Mouse (Mus musculus): ENCODE measurements around the gene Lexm.
A peak's percentile ranks its signal among the peaks of the same experiment; 100 is the strongest.

Lexm gene

DNA sequence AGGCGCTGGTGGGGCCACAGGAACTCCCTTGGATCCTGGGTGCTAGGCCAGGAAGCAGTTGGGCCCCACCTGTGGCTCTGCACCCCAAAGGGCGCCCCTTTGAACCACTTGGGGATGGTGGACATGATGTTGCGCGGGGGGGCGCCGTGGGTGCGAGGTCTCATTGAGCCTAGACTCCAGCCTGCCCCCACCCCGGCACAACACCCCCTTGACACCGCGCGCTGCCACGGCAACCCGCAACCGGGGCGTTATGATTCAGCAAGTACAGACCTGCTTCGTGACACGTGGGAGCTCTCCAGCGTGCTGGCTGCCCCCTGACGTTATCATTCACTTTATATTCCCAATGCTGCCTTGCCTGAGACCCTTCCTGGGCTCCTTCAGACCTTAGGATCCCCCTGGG, at the start of gene Lexm:
Lexm (minus strand) TSS at position 186 of the 400 bp plus-strand sequence.
- DNase-seq (ENCODE audit: low spot score in 2 of 2), result no peak

DNA sequence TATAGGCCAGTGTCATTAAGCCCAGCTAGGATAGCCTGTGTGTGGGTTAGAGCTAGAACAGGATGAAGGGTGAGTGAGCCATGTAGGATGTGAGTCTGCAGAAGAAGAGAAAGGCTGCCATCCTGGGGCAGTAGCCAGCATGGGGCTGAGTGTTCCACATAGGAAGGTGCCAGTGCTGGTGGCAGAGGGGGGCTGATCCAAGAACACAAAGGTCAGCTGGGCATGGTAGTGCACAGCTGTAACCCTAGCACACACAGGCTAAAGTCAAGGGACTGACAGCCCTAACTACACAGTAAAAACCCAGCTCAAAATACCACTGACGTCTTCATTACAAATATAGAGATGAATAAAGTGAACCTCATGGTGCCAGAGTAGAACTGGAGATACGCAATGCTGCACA, 49.5 kb upstream of the Lexm start:
- no peak for DNase-seq (ENCODE audit: low spot score in 2 of 2)

DNA sequence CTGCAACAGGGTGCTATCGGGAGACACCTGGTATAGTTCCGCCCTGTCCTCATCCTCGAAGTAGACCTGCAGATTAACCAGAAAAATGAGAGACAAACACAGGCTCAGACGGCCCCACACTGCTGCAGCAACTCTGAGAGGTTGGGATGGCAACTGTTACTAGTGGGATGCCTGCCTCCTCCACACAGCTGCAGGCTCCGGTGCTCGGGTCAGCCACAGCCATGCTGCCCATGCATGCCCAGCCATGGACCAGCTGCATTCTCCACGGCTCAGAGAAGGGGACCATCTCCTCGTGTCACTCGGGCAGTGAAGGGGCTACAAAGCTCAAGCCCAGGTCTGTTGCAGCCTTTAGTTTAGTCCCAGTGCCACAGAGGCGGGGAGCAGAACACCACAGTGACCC, 48.6 kb upstream of the Lexm start:
- no peak for DNase-seq (ENCODE audit: low spot score in 2 of 2)

- DNase-seq (ENCODE audit: low spot score in 2 of 2), result no peak
Observed at GRCm38 (mm10) chr4:106665269-106665668, 48.2 kb upstream of the Lexm start.

DNA sequence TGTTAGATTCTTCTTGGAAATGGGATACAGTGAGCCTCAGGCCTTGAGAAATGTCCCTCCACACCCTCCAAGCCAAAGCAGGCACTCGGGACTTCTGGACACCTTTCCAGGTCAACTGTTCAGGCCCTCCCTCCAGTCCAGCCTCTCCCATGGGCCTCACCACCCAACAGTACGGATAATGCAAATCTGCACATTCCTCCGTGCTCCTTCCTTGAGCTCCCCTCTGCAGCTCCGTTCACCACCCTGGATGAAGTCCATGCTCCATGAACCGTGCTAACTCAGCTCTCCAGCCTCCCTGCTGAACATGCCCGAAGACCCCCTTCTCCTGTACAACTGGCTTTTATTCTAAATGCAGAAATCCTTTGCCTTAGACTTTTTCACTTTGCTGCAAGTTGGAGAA, 47.7 kb upstream of the Lexm start:
- no peak for DNase-seq (ENCODE audit: low spot score in 2 of 2)

- DNase-seq (ENCODE audit: low spot score in 2 of 2), result no peak
Observed at GRCm38 (mm10) chr4:106663956-106664470, 47.0 kb upstream of the Lexm start.

DNA sequence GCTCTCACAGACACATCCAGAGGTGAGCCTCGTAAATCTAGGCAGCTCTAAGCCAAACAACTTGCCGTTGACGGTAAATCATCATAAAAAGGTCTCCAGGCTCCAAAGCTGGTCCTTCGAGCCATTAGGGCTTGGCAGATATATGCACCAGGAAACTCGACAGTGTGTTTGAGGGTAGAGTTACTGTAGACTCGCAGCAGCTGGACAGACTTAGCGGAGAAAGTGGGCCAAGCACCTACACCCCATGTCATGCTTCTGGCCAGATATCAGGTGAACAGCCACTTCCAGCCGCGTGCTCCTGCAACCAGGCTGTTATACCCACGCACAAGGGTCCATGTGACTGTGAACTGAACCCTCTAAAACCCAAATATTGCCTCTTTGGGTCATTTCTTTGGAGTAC, 38.6 kb upstream of the Lexm start:
- no peak for DNase-seq (ENCODE audit: low spot score in 2 of 2)

DNA sequence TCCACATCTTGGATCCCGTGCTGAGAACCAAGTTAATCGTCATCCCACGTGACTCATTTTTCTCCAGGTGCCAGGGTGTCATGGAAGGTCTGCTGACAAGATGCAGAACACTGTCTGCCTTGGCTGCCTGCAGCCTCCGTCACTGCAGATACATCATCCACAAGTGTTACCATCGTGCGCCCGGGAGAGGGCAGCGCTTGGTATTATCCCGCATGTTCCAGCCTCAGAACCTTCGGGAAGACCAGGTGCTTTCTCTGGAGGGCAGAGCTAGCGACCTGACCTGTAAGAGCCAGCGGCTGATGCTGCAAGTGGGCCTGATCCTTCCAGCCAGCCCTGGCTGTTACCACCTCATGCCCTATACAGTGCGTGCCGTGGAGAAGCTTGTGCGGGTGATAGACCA, 36.0 kb upstream of the Lexm start:
- no peak for DNase-seq (ENCODE audit: low spot score in 2 of 2)

DNA sequence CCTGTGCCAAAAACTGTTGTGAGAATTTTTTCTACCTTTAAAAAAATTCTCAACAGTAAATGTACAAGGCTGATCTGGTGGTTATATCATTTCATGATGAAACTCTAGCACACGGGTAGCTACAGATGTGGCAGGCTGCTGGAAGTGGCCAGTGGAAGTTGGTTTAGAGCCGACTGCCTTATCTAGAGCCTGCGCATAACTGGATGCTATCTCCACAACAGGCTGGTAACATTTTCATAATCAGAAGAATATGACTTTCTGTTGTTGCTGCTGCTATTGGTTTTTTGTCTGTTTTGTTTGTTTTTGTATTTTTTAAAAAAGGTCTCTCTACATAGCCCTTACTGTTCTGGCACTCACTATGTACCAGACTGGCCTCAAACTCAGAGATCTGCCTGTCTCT, 35.5 kb upstream of the Lexm start:
- DNase-seq (ENCODE audit: low spot score in 2 of 2), result no peak

DNA sequence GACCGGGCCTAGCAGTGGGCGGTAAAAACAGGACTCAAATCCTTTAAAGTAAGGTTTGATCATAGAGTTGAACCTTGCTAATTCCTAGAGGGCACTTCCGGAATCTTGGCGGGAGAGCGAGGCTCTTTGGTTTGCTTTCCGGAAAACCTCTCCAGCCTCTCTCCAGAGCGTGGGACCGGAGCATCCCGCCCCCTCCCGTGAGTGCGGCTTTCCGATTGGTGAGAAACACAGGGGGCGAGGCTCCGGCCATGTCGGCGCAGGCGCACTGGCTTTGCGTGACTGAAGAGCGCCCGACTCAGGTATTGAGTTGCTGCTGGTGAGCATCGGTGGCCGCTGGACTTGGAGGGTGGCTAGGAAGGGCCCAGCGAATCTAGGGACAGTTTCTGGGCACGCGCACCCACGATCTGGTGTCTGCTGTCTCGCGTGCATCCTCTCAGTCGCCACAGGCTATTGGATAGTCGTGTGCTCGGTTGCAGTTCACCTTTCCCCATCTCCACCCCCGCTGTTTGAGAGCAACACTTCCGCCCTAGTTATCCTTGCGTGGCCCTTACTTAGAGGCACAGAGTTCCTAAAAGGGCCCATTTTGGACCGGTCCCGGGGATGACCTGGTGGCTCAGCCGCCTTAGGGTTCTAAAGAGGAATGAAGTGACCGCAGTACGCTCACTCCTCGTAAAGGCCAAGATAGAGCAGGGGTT, 33.9 kb upstream of the Lexm start, which contains the start of gene Pars2:
Pars2 (plus strand) TSS at position 237 of the 695 bp plus-strand sequence.
- DNase-seq (ENCODE audit: low spot score in 2 of 2), result peak; percentile 97

DNA sequence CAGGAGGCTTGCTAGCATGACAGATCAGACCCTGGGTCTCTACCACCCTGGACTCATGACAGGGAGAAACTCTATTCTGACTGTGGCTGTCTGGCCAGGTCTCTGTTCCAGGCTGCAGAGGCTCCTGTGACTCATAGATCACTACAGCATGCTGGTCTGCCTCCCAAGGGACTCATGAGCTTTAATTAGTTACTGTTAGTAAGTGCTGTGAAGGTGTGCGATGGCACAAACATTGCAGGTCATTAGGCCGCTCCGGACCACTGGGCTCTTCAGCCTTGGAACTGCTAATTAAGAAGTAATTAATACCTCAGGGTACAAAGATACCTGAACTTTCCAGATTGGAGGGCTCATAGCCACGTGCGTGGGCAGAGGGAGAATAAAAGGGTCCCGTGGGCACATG, 30.1 kb upstream of the Lexm start:
- no peak for DNase-seq (ENCODE audit: low spot score in 2 of 2)

DNA sequence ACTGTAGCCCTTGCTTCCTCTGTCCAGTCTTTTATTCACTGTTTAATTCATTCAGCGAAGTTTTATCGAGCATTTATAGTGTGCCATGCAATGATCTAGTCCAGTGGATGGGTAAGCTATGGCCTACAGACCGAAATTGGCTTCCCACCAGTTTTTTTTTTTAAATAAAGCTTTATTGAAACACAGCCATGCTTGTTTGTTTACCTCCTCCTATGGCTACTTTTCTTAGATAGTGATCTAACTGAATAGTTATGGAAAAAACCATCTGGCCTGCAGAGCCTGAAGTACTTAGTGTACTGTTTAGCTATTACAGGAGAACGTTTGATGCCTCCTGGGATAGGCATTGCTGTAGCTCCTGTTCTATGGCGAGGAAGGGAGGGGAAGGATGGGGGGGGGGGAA, 28.8 kb upstream of the Lexm start:
- no peak for DNase-seq (ENCODE audit: low spot score in 2 of 2)

GRCm38 (mm10) chr4:106644218-106644610, 27.2 kb upstream of the Lexm start:
- no peak for DNase-seq (ENCODE audit: low spot score in 2 of 2)

DNA sequence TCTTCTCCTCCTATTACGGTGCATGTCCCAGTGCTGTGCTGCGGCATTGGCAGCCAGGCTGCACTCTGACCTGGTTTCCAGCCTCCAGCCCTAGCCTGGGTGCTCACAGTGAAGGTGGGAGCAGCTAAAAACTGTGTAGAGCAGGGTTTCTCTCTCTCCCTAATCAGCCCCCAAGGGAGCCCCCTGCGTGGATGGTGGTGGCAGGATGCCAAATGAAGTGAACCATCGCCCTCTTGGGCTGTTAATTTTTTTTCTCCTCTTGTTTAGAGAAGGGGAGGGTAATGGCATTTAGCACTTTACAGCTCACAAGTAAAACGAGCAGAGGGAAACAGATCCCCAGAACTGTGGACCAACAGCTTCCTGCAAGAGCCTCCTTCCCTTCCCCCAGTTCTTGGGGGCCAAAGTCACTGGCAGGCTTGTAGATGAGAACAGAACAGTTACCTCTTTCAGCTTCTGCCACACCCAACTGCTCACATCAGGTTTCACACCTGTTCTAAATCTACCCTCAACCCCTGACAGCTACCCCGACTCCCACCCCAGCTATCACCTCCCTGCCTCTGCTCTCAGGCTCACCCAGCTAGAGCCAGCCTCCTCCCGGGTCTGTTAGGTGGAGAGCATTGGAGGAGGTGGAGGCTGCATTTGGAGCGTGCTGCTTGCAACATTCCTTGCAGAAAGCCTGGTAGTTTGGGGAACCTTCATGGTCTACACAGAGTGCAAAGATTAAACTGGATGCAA, 26.6 kb upstream of the Lexm start:
- DNase-seq (ENCODE audit: low spot score in 2 of 2), result no peak

DNA sequence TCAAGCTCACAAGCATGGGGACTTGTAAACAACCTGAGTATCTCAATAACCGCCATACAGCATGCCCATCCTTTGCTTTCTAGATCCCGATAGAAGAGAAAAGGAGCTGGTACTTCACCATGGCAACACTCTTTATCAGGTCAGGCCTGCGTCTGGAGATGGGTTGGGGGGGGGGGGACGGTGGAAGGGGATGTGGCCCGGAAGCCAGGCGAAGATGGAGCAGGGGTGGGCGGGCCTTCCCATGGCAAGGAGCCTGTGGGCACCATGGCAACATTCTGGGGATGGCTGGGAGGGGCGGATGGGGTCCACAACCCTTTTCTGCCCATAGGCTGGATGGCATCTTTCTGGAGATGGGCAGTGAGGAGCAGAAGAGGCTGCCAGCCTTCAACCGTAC, 17.0 kb upstream of the Lexm start:
- DNase-seq (ENCODE audit: low spot score in 2 of 2), result no peak

- DNase-seq (ENCODE audit: low spot score in 2 of 2), result peak in 1 of 2 experiments; percentile 36
Observed at GRCm38 (mm10) chr4:106633281-106634085, 16.4 kb upstream of the Lexm start.

- no peak for DNase-seq (ENCODE audit: low spot score in 2 of 2)
Observed at GRCm38 (mm10) chr4:106632313-106632712, 15.3 kb upstream of the Lexm start.

GRCm38 (mm10) chr4:106630333-106631220, 13.5 kb upstream of the Lexm start:
- peak; percentile 89 to 97 for DNase-seq (ENCODE audit: low spot score in 2 of 2)

DNA sequence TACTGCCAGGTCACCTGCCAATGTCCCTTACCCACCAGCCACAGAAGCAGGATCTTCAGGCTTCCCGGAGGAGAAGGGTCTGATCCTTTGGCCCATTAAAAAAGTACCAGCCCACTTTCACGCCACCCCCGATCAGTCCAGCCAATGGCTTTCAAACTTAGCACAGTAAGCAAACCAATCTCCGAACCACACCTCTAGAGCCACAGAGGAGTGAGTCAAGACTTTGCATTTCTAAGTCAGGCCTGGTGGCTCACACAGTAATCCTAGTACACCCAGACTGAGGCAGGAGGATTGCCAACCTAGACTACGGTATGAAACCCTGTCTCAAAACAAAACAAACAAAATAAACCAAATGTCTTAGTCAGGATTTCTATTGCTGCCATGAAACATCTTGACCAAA, 12.3 kb upstream of the Lexm start:
- DNase-seq (ENCODE audit: low spot score in 2 of 2), result no peak

GRCm38 (mm10) chr4:106628650-106629360, 11.8 kb upstream of the Lexm start:
- DNase-seq (ENCODE audit: low spot score in 2 of 2), result no peak

DNA sequence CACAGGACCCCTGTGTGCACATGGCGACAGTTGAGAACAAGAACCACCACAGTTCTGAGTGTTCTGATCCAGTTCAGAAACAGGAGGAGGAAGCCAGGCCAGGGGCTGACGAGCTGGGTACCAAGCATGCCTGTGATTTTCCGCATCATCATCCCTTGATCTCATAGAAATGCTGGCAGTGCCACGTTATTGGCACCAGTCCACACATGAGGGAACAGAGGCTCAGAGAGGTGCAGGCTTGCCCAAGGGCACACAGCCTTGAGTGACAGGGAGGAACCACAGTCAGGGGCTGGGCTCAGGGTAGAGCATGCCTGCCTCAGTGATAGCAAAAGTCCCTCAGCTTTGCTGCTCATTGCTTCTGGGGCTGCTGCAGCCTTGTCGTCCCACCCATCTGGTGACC, 10.8 kb upstream of the Lexm start:
- DNase-seq (ENCODE audit: low spot score in 2 of 2), result no peak

All from frontal cortex, postnatal 36 days (tissue).